Mouse (Mus musculus): ENCODE measurements around the gene Pphln1.

Gene Pphln1

GRCm38 (mm10) chr15:93494700-93495099 is 96.5 kb downstream of the Pphln1 start:
- in situ Hi-C loops (cut with MboI, MseI) = no loop called here

GRCm38 (mm10) chr15:93499866-93500265 is 101.7 kb downstream of the Pphln1 start:
- in situ Hi-C loops (cut with MboI, MseI) = no loop called here

- in situ Hi-C loops (cut with MboI, MseI) = no loop called here
These were observed 104.6 kb downstream of the Pphln1 start for GRCm38 (mm10) chr15:93502703-93503102.

GRCm38 (mm10) chr15:93503201-93503745 is 105.1 kb downstream of the Pphln1 start:
- in situ Hi-C loops (cut with MboI, MseI) = no loop called here

GRCm38 (mm10) chr15:93504808-93505207 is 106.7 kb downstream of the Pphln1 start:
- in situ Hi-C loops (cut with MboI, MseI) = no loop called here

- in situ Hi-C loops (cut with MboI, MseI) = loop anchor here in 1 of 2 experiments (10.0 kb wide), 1 partner anchor 704 kb away; no protein-coding TSS in a partner anchor
These were observed 112.7 kb downstream of the Pphln1 start for GRCm38 (mm10) chr15:93510690-93511336.

- in situ Hi-C loops (cut with MboI, MseI) = loop anchor here in 1 of 2 experiments (10.0 kb wide), 1 partner anchor 702 kb away; no protein-coding TSS in a partner anchor
These were observed 114.3 kb downstream of the Pphln1 start for GRCm38 (mm10) chr15:93512437-93512836.

- in situ Hi-C loops (cut with MboI, MseI) = loop anchor here in 1 of 2 experiments (10.0 kb wide), 1 partner anchor 701 kb away; no protein-coding TSS in a partner anchor
These were observed 115.8 kb downstream of the Pphln1 start for GRCm38 (mm10) chr15:93513939-93514341.

- in situ Hi-C loops (cut with MboI, MseI) = loop anchor here in 1 of 2 experiments (10.0 kb wide), 1 partner anchor 699 kb away; no protein-coding TSS in a partner anchor
These were observed 117.2 kb downstream of the Pphln1 start for GRCm38 (mm10) chr15:93515316-93515715.

- in situ Hi-C loops (cut with MboI, MseI) = loop anchor here in 1 of 2 experiments (10.0 kb wide), 1 partner anchor 698 kb away; no protein-coding TSS in a partner anchor
These were observed 118.9 kb downstream of the Pphln1 start for GRCm38 (mm10) chr15:93517022-93517565.

GRCm38 (mm10) chr15:93518143-93518902 is 120.2 kb downstream of the Pphln1 start:
- in situ Hi-C loops (cut with MboI, MseI) = loop anchor here in 1 of 2 experiments (10.0 kb wide), 1 partner anchor 696 kb away; no protein-coding TSS in a partner anchor

GRCm38 (mm10) chr15:93518941-93519835 is 121.0 kb downstream of the Pphln1 start:
- in situ Hi-C loops (cut with MboI, MseI) = loop anchor here in 1 of 2 experiments (10.0 kb wide), 1 partner anchor 696 kb away; no protein-coding TSS in a partner anchor

GRCm38 (mm10) chr15:93519836-93520826 is 122.0 kb downstream of the Pphln1 start:
- in situ Hi-C loops (cut with MboI, MseI) = loop anchor here in 1 of 2 experiments (5.0 to 10.0 kb wide), 2 partner anchors 67 to 695 kb away; no protein-coding TSS in a partner anchor

- in situ Hi-C loops (cut with MboI, MseI) = loop anchor here in 1 of 2 experiments (5.0 kb wide), 1 partner anchor 66 kb away; no protein-coding TSS in a partner anchor
These were observed 123.1 kb downstream of the Pphln1 start for GRCm38 (mm10) chr15:93521088-93521786.

- in situ Hi-C loops (cut with MboI, MseI) = loop anchor here in 1 of 2 experiments (5.0 kb wide), 1 partner anchor 66 kb away; no protein-coding TSS in a partner anchor
These were observed 123.6 kb downstream of the Pphln1 start for GRCm38 (mm10) chr15:93521787-93522180.

GRCm38 (mm10) chr15:93525305-93525917 is 127.3 kb downstream of the Pphln1 start:
- in situ Hi-C loops (cut with MboI, MseI) = no loop called here

- in situ Hi-C loops (cut with MboI, MseI) = no loop called here
These were observed 131.9 kb downstream of the Pphln1 start for GRCm38 (mm10) chr15:93529831-93530702.

Measured in T-helper 17 cell (primary cell).